Mouse (Mus musculus) heart, adult 18-20 months (tissue): Measurements from ENCODE around the gene Macrod1. TPM values are rescaled to one million over a fixed set of nuclear protein-coding genes. Genes with fewer than 3 reads are reported as not detected.

ENCODE experiments used
- DNase-seq, 2 experiments: peaks; one replicate each; pipeline ENCODE4 v3.0.0; 2021 to 2022; ENCODE audit warnings: mixed read lengths in 1 of 2
- total RNA-seq, 2 experiments: library from RNA; stranded (reverse); gene quantifications; 2 replicates each; pipeline ENCODE4 v1.2.3; 2021

The Macrod1 gene
- total RNA-seq, 2 experiments from 2014 or later = 303 to 332 TPM

DNA sequence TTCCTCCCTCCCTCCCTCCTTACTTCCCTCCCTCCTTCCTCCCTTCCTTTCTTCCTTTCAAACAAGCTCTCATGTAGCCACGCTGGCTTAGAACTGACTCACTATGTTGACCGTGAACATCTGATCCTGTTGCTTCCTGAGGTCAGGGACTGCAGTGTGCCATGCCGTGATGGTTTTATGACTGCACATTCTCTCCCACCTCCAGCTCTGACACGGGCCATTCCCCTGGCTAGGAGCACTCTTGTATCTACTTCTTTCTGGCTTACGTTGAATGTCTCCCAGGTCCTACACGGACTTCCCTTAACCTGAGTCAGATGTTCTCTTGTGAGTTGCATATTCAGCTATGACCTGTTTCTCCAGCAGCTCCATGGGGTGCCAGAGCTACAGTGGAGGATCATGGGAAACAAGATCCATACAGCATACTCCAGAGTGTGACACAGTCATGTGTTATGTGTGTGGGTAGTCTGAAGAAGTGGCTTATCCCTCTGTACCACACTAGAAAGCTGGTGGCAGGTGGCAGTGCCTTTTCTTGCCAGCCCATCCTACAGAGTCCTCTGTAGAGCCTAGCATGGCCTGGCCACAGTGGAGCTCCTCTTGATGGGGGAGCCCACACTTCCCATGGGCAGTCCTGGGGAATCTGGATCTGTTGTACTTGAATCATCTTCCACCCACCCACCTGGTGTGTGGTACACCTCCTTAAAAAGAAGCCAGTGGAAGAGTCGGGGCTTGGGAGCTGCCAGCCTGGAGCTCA is 25.1 kb downstream of the Macrod1 start:
- DNase-seq = no peak

DNA sequence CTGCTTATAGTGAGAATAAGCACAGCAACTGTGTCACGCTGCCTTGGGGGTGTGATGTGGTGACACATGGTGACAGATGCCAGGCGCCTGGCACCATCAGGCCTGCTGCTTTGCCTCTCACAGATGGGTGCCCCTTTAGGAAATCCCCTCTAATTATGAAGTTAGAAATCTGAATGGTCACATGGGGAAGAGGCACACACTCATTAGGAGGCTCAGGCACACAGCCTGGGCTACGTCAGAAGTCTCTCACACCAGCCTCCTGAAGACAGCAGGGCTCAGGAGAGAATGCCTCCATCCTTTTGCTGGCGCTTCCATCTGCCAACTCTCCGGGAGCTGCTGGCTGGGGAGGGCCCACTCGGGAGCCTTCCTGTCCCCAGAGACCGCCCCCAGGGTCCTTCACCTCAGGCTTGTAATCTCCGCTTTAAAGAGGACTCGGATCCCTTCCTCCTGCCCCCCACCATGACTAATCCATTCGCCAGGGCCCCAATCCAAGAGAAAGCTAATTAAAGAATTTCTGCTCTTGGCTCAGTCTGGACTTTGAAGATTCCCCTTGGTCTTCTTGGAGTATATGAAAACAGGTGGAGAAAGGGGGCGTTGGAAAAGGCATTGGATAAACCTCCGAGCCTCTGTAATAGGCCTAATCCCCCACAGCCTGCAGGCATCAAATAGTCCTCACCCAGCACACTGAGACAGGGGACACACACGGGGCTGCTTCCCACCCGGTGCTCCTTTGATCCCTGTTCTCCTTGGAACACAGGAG is 26.6 kb downstream of the Macrod1 start:
- DNase-seq = no peak

DNA sequence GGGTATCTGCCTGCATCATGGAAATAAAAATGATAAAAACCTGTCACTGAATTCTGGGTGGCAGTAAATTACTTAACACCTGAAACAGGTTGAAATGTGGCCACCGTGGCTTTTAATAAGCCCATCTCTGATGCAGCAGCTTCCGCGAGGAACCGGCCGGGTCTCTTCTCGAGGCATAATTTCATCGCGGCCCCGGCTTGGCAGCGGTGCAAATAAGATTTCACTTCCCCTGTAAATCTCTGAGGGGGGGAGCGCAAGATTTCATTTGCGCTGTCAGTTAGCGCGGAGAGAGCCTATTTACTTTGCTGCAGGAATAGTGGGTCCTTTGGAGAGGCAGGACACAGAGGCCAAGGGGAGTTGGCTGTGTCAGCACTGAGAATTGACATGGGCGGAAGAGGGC is 28.1 kb downstream of the Macrod1 start:
- no peak for DNase-seq

DNA sequence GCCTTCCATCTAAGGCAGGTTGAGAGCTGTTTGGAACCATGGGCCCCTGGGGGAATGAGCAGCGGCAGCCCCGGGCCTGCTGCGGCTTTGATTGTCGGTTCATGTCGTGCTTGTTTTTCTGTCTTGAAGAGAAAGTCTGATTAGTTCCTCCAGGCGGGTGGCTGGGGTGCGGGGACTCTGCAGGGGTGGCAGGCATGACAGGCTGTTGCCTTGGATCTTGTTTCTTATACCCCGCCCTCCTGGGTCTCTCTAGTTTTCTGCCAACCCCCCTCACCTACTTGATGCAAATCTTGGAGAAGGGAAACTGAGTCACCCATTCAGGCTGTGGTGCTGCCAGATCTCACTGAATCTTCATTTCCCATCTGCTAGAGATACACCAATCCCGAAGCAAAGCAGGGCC is 31.9 kb downstream of the Macrod1 start:
- DNase-seq = no peak

DNA sequence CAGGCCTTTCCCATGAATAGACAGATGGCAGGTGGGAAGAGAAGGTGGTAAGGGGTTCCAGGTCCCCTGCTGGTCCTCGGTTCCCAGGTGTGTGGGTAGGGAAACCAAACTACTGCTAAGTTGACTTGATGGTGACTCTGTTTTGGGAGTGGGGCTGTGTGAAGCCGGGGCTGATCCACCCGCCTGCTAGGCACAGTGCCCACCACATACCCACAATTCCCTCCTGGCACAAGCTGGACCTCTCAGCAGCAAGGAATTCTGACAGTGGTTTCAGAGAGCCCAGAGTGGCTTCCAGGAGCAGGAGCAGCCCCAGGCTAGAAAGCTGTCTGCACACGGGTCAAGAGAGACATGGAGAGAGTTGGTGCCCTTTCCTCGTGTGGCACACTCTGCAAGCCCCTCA is 32.4 kb downstream of the Macrod1 start:
- DNase-seq = peak in 1 of 2 experiments; percentile 36

DNA sequence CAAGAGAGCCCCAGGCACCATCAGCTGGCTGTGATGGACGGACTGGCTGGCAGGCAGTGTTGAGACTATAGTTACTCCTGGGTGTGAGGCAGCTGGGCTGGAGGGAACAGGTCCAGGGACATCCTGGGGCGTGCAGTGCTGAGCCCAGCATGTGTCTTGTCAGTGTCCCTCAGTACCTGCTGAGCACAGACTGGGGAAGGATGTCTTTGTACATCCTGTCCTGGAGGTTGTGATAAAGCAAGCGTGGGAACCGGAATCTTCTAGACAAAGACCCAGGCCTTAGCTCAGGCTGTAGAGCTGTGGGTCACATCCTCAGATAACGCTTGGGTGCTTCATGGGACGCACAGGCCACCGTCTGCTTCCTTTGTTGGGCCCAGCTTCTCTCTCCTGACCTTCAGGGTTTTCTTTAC is 33.2 kb downstream of the Macrod1 start:
- no peak for DNase-seq

DNA sequence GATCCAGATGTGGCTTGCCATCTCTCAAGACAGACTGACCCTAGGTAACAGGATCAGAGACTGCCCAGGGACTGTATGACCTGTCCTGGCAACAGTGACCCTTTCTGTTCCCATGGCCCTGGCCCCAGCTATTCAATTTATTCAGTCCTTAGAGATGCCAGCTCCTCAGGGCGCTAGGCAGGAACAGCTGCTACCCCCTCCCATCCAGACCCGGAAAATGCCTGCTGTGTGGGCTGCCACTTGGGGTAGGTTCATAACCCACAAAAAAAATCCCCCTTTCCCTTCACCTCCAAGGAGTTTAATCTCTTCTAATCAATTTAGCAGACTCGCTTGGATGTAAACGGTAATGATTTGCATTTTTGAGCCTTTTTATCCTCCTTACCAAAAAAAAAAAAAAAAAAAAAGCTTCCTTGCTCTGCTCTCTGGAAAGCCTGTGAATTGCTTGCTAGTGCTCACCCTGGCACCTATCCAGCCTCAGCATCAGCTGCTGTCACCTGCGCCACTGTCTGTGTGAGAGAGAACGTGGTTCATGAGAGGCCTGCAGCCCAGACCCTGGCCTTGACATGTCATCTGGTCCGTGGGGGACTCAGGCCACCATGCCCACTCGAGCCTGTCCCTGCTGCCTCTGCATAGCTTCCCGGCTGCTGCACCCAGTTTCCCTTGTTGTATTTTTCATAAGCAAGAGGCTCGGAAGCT is 33.9 kb downstream of the Macrod1 start:
- DNase-seq = no peak

DNA sequence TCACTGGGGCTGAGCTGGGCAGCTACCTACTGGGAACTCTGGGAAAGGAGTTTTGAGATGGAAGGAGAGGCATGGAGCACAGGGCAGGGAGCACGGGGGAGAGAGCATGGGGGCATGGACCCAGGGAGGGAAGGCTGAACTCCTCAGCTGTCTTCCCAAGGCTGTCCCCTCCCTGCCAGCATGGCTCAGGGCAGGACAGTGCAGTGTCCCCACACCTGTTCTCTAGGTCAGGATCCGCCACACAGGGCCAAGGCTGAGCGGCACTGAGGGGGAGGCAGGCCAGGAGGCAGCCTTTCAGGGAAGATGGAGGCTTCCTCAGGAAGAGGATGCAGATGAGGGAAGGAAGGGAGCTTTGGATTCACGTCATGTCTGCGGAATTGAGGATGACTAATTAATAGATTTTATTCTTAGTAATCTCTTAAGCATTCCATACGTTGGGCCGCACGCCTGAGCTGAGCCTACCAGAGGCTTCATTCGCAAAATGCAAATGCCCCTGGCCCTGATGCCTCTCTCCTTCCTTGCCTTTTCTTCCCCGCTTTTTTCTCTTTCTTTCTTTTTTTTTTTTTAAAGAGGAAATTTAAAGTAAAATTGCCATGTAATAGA is 34.9 kb downstream of the Macrod1 start:
- no peak for DNase-seq

DNA sequence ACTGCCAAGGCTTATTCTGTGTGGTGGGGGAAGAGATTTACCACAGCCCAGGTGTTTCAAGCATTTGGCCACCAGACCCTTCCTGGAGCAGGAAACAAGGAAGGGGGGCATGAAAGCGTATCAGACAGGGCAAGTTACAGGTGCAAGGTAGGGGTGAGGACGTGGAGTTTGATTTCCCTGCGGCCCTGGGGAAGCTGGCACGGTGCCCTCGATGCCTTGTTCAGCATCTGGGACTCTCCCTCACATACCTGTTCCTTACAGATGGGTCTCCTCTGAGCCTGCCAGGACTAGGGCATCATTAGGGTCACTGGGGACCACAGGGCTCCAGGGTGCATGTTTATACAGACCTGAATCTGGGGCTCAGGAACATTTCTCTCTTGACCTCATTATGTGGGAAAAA is 36.1 kb downstream of the Macrod1 start:
- DNase-seq = no peak

DNA sequence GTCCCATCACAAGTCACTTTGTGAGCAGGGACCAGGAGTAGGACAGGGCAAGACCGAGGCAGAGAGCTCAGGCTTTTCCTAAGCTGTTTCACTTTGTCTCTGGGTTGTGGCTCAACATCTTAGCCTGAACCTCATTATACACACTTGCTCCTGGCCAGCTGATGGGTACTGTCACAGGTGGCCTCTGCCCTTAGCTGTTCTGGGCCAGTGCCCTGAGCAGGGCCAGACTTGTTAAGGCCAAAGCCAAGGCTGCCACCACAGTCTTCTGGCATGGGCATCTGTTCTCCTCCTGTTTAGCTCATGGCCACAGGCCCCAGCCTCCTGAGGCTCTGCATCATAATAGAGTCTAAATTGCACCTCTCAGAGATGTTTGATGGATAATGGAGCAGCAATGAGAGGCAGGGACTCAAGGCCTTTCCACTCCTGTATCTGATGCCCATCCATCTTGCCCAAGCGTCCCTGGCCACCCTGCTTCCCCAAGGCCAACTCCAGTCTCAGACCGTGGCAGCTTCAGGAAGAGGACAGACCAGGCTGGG is 43.1 kb downstream of the Macrod1 start:
- no peak for DNase-seq

DNA sequence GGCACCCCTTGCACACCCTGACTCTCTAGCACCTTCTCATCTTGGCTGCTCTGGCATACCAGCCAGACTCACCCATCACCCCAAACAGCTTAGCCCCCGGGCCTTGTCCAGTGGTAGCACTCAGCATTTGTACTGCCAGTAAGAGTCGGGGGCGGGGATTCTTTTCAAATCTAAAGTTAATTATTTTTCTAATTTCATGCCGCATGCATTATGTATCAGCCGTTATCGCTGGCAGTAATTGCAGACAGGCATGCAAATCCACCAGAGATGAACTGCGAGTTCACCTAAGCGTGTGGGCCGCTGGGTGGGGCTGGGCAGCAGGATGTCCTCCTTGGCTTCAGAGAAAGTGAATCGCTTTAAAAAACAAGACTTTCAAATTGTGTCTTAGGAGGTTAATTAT is 45.4 kb downstream of the Macrod1 start:
- DNase-seq = no peak

DNA sequence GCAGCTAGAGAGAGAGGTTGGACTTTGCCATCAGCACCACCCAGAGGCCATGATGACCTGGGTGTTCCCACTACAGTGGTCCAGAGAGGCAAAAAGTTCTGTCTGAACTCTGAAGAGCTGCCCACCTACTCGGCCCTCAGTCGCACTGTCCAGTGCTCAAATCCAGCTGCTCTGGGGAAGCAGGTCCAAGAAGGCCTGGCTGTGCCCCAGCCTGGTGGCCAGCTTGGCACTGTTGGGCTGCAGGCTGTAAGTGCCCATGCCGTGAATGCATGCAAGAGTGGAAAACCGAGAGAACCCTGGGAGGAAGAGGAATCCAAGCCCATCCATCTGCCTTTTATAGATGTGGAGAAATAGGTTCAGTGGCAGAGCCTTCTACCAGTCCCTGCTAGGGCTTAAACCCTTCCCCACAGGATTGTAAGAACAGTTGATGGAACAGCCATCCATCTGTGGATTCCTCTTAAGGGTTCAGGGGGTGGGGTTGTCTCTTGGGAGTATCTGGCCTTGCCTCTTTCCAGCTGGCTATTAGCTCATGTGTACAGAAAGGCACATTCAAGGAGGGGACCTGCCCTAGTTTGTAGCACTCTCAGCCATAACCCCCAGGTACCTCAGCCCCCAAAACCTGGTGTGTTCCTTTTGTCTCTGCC is 46.9 kb downstream of the Macrod1 start:
- DNase-seq = peak; percentile 60 to 61

DNA sequence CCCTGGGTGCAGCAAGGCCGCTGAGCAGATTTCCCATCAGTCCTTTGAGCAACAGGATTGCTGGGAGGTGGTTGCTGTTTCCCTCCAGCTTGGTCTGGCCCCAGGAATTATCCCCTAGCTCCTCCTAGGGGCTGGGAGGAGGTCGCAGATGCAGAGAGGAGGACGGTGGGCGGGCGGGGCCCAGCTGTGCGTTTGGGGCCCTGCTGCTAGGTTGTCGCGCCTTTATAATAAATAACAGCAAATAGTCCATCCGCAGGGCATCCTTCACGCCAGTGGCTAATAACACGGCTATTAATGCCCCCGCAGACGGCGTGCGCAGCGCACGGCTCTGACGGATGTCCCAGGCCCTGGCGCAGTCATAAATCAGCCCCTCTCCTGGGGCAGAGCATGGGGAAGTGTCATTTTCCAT is 47.4 kb downstream of the Macrod1 start:
- DNase-seq = peak; percentile 53

DNA sequence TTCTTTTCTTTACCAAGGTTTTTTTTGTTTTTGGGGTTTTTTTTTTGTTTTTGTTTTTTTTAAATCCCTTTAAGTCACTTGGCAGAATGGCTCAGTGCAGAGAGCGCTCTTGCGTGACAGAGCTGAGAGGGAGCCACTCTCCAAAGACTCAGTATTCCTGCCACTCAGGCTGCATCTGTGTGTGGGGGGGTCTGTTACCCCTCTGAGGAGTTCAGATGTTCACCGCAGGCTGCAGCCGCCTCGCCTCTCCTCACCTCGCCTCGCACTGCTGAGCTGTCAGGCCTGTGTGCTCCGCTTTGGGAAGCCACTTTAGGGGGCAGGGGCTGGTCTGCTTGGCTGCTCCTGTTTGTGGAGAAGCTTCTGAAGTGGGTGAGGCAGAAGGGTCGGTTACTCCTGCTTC is 48.9 kb downstream of the Macrod1 start, which contains the start of gene Flrt1:
TSS of gene Flrt1 (minus strand) at position 186 of the 400 bp plus-strand sequence.
- DNase-seq = no peak

DNA sequence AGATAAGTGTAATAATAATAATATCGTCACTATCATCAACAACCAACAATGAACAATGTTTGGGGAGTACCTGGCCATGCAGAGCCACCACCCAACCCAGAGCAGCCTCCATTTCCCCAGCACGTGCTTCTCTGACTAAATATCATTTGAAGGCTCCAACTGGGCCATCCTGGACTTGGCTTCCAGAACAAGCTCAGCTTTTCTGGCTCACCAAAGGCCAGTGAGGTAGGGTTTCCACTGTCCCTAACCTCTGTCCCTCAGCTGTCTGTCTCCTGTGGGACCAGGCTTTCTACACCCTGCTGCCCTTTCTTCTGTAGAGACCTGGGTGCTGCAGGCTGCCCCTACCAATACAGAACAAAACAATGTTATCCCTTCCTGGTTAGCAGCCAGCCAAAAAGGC is 50.0 kb downstream of the Macrod1 start:
- no peak for DNase-seq

DNA sequence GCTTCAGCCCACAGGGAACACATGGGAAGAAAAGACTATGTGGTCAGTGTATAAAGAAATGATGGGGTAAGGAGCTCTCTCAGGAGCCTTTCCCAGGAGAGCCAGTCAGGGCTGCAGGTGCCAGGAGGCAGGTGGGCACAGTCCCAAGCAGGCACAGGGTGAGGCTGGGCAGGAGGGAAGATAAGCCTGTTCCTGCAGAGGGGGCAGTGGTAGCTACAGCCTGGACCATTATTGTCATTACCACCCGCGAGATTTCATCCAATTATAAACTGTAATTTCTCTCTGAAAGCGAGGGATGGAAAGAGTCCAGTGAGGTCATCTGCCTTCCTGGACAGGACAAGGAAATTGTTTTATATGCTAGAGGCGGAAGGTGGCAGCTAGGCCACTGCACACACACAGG is 50.6 kb downstream of the Macrod1 start:
- DNase-seq = no peak

DNA sequence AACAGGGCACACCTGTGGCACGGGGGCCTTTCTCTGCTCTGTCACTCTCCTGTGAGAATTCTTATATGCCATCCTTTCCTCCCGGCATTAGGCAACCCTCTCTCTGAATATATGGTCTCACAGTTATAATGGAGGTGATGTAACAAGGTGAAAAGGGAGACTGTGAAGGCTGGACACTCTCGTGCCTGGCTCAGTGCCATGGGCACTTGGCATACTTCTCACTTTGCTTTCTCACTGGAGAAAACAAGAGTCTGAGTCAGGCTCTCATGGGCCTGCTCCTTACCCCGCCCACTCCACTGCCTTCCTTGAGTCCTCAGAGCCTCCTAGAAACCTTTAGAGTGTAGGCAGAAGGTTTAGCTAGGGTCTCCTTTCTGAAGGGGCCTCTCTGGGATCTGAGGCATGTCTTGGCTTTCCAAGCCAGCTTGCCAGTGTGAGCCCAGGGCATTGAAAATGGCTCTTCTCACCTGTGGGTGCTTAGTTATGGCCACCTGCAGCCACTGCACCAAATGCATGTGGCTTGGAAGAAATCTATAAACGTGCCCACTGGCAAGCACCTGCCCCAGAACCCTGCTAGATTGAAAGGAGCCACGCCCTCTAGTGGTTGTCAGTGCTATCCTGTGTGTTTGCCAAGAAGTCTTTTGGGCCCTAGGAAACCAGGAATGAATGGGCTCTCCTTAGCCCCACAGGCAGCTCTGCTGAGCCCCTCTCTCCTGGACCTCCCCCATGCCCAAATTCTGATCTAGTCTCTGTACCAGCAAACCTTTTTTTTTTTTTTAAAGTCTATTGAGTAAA is 51.7 kb downstream of the Macrod1 start:
- peak; percentile 34 to 38 for DNase-seq

DNA sequence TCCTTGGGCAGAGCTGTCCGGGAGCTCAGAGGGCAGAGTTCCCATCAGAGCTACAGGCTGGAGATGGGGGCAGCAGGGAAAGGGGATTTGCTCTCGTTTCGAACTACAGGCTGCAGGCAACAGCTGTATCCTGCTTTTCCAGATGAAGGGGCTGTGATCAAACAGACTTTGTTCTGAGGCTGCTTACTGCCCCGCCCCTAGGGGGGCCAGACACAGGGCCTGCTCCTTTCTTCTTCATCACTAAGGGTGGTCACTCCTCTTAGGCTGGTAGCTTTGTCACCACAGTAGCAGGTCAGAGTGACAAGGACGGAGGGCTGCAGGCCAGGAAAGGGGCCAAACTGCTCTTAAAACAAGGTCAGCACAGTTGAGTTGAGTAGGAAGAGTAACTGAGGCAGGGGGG is 53.5 kb downstream of the Macrod1 start:
- DNase-seq = no peak

DNA sequence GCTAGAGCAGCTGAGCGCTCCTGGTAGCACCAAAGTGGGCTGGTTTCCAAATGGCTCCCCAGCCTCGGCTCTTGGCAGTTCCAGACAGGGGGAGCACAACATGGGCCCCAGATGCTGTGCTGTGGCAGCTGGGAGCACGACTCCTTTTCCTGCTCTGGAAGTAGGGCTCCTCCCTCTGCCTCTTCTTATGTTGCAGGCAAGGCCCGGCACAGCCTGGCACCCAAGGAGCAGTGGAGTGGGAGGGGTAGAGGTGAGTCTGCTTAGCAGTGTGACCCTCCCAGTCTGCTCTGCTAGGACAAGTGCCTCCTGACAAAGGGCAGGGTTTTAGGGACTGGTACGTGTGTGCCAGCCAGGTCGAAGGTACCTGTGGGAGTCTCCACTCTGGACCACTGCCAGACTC is 54.3 kb downstream of the Macrod1 start:
- no peak for DNase-seq

DNA sequence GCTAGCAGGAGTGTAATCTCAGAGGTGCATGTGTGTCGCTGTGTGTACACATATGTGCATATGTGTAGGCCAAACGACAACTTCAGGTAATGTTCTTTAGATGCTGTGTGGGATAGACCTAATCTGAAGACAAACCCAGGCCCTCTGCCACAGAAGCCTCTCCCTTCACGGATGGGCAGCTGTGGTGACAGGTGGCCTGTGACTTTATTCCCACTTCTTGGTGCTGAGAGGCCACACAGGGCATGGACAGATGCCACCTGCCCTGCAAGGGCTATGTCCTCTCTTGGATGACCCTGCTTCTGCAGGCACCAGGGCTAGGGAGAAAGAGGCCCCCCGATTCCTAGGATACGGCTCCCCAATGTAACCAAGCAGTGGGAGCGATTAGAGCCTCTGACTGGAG is 54.7 kb downstream of the Macrod1 start:
- DNase-seq = no peak

DNA sequence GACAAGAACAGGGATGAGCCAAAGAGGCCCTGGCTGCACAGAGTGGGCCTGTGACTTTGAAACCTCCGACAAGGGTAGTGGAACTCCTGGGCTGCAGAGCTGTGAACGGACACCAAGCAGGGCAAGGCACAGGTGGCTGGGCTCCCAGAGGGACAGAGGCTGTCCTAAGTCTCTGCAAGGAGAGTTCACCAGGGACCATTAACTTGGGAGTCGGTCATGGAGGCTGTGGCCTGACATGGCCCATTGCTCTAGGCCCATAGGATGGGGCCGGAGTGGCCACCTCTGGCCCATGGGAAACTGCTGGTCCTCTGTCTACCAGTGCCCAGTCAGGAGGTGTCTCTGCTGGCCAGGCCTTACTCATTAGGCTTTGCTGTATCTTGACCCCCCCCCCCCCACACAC is 55.1 kb downstream of the Macrod1 start:
- no peak for DNase-seq
